Mouse (Mus musculus) 3T3-L1 (cell line): ENCODE results near the gene Tns1.
A peak's percentile ranks its signal among the peaks of the same experiment; 100 is the strongest.

ENCODE experiments used
- DNase-seq: peaks from one replicate; pipeline ENCODE4 v3.0.0-alpha.2; 2015; ENCODE audit warnings: low read depth, low spot score

The Tns1 gene

DNA sequence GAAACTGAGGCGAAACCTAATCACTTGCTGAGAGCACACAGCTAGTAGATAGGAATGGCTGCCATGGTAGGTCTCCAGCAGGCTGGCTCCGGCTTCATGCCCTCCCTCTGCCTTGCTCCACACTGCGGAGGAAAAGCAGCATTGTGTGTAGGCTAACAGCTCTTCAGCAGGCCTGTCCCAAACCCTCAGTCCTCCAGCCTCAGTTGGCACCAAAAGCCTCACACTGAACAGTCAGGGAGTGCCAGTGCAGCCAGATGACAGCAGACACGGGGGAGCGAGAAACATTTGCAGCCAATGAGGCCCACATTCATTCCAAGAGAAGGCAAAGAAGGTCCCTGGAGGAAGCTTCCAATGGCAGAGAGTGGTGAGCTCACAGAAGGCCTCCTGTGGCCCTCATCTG lies 91.3 kb downstream of the Tns1 start:
- DNase-seq, result no peak

DNA sequence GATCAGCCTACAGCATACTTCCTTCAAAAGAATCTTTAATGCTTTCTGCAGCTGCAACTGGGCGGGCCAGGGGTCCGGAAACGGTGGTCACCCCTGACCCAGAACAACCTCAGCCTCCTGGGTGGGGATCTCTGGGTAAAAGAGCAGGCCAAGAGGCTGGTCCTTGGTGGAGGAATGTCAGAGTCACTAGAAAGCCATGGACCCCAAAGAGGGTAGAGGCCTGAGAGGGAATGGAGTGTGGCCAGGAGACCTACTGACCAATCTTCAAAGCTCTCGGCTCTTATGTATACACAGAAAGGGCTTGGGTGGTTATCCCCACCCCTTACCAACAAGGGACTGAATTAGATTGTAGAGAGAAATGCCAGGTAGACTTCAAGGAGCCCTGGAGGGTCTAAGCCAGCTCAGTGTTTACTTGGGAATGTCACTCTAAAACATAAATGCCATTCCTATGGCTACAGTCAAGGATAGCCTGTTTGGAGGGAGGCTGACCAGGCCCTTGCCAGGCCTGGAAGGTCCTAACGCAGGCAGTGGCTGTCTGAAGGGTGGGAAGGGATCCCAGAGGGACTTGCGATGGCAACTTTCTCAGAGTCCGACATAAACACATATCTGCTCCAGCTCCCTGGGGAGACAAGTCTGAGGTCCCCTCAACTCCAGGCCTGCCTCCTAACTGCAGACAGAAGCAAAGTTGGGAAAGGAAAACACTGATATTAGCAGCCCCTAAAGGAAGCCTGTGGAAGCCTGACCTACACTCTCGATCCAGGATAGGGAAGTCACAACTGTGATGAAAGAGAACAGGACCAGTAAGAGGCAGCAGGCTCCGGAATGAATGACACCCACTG lies 92.3 kb downstream of the Tns1 start:
- no peak for DNase-seq

DNA sequence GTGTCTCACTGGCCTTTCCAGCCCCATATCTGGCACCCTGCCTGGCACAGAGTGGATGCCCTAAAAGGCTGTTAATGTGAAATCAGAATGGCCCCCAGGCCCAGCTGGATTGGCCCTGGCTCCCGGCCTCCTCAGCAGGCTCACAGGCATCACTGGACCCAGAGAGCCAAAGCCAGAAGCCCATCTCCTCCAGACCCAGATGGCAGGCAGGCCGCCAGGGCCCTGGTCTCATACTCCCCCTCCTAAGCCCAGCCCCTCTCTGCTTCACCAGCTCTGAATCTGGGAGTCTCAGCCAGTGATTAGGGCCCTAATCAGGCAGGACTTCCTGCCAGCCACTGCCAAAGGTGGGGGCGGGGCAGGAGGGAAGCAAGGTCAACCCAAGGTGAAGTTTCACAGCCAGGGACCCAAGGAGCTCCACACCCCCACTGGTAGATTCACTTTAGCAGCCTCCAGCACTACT lies 93.3 kb downstream of the Tns1 start:
- peak; percentile 49 for DNase-seq

DNA sequence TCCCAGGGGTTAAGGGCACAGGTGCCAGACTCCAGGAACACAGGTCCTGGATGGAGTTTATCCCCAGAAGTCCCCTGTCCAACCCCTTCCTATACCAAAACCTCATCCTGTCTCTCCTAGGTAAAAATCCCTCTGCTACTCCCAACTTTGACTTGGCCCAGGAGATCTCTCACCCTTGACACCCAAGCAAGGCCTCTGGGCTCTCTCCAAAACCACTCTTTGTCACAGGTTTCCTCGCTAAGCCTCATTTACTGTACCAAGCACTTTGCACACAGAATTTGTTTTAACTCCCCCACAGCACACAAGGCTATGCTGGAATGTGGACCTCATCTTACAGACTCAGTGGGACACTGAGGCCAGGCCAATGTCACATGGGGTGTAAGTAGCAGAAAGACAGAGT lies 94.0 kb downstream of the Tns1 start:
- DNase-seq, result no peak

DNA sequence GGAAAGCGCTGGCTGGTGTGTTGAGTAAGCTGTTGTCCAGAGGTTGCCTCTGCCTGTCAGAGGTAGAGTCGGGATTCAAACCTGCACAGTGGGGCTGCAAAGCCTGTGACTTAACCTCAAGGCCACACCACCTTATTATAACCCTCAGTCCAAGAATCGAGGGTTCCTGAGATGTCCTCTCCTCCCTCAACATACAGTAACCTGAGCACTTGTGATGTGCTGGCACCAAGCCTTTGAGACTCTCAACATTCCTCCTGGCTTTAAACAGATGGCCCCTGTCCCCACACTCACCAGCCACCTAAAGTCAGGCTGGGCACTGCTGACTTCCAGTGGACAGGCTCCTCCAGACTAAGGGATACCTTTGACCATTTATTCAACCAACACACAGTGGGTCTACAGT lies 94.6 kb downstream of the Tns1 start:
- DNase-seq, result peak; percentile 38

DNA sequence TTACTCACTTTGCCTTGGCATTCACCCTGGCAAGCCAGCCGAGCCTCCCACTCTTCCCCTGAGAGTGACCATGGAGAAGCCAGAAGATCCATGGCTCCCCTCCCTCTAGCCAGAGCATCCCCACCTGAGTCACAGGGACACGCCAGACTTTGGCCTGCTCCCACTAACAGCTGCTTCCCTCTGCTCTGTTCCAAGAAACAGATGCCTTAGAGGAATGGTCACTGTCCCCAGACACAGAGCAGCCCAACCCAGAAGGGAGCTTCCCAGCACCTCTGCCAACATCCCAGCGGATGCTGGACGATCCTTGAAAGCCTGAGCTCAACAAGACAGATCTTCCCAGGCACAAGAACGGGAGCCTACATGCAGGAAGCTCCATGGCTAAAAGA lies 95.4 kb downstream of the Tns1 start:
- peak; percentile 83 for DNase-seq

GRCm38 (mm10) chr1:74028118-74028880 lies 96.0 kb downstream of the Tns1 start:
- DNase-seq, result peak; percentile 50

GRCm38 (mm10) chr1:74027559-74028091 lies 96.6 kb downstream of the Tns1 start:
- DNase-seq, result peak; percentile 93

- no peak for DNase-seq
These were observed 97.5 kb downstream of the Tns1 start for GRCm38 (mm10) chr1:74026703-74027195.

DNA sequence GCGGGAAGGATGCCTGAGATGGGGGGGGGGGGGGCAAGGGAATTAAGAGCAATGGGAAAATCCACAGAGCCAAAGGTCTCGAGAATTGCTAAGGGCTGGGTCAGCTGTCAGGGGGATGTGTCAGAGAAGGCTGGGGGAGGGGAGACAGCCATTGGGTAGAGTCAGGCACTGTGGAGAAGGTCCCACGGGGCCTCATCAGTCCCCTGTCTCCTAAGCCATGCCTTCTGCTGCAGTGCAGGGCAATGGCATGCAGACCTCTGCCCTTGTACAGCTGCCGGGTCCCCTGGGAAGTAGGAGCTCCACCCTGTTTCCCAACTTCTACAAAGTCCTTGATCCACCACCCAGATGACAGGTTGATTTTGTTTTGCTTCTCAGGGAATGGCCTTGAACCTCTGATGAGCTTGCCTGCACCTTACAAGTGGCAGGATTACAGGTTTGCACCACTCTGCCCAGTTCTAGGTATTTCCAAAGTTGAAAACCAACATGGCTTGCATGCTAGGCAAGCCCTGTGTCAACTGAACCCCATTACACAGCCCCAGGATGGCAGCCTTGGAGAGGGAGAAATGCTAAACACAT lies 98.5 kb downstream of the Tns1 start:
- no peak for DNase-seq

GRCm38 (mm10) chr1:74025227-74025626 lies 99.0 kb downstream of the Tns1 start:
- no peak for DNase-seq

DNA sequence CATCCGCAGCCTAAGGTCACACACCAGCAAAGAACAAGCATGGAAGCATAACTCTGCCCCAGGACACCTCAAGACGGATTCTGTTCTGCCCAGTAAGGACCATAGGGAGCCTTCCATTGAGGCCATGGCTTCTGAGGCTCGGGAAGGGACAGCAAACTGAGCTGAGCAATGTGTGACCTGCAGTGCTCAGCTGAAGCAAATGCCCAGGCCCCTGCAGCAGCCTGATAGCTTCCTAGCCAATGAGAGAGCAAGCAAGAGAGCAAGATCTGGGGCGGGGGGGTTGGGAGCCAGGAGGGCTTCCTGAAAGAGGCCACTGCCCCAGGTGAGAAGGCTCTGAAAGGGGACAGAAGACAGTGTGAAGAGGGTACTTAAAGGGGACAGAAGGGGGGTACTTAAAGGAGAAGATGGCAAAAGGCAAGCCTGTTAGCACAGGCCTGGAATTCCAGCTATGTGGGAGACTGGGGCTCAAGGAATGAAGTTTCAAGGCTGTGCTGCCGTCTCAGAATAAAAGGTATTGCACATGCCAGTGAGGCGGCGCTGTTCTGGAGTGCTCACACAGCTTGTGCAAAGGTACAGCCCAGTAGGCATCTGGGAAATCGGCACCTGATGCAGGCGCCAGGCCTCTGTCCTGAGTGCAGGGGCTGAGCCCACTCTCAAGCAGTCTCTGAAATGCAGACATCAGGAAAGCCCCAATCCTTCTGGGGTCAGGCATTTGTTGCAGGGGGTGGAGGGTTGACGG lies 99.6 kb downstream of the Tns1 start:
- no peak for DNase-seq

DNA sequence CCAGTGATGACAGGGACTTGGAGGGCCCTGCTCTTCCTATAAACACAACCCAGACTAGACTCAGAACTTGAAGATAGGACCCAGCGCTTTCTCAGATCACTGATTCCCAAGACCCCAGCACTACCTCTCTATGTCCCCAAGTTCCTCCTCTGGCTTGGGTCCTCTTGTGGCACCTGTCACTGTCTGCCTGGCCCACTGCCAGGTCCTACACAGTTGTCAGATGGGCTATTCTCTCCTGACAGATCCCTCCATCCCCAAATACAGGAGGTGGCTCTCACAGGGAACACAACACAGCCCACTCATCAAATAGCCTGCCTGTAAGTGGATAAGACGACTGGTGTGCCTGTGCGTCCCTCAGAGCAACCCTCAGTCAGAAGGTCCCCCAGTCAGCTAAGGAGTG lies 101.3 kb downstream of the Tns1 start:
- no peak for DNase-seq

GRCm38 (mm10) chr1:74022536-74022935 lies 101.7 kb downstream of the Tns1 start:
- DNase-seq, result no peak

DNA sequence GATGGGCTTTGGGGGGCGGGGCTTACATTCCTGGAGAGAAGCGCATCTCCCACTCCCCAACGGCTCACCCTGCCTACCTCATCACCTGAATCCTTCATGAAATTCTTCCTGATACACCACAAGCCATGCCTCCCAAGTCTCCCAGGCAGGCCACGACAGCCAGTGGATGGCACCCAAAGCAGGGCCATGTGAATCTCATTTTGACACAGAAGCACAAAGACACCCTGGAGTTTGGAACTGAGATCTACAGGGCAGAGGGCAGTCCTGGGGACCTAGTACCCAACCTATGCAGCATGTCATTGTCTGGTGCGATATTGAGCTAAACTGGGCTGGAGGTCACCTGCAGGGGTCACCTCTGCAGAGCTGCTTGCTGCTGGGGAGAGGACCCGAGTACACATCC lies 104.0 kb downstream of the Tns1 start:
- DNase-seq, result no peak

GRCm38 (mm10) chr1:74017399-74018172 lies 106.7 kb downstream of the Tns1 start:
- DNase-seq, result peak; percentile 27

DNA sequence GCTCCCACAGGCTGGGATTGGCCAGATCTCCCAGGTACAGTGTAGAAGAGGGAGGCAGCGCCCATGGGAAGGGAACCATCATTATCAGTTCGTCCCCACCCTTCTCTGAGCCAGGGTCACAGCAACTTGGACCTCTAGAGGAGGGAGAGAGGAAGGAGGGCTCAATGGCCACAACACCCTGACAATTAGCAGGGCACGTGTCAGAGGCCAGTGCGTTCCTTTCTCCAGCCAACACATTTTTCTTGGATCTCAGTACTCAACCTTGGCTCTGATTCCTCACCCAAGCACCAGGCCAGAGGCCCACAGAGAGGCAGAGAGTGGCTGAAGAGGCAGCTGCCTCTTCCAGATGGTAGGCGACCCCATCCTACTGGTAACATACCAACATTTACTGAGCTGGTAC lies 107.6 kb downstream of the Tns1 start:
- peak; percentile 39 for DNase-seq

- peak; percentile 48 for DNase-seq
These were observed 108.6 kb downstream of the Tns1 start for GRCm38 (mm10) chr1:74015513-74016234.

DNA sequence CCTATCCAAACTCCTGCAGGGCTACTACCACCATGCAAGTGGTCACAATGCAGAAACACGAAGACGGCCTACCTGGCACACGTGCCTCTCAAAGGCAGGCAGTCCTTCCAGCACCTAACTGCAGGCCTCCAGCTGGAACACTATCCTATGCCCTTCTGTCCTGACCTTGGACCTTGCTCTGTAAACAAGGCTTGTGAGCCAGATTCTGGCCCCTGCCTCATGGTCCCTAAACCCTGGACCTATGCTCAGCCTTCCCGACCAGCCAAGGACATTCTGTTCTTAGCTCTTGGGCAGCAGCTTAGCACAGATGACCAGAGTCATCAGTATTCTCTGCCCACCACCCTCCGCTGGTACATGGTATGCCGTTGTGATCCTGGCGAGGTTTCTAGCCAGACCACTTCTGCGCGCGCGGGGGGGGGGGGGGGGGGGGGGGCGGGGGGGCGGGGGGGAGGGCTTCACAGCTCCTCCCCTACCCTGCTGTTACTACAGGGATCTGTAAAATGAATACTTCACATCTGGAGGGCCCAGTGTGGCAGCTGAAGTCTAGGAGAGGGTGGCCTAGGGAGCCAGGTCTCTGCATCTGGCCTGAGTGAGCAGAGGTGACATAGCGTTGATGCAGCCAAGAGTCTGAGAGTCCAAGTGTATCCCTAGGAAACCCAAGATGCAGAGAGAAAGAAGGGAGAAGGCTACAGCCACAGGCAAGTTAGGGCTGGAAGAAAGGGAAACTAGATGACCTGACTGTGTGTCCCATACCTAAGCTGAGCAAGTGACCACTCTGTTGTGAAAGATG lies 109.5 kb downstream of the Tns1 start:
- peak; percentile 18 for DNase-seq
